Mouse (Mus musculus) lung, adult 2 months (tissue): ENCODE measurements around the gene Sipa1l2. TPM values are rescaled to one million over a fixed set of nuclear protein-coding genes. Genes with fewer than 3 reads are reported as not detected.

Experiments
- DNase-seq: peaks from one replicate; pipeline ENCODE4 v3.0.0; 2022
- H3K4me1 ChIP-seq: fragments of 200-500 bp; 2 replicates; pipeline ENCODE4 v1.6.1; 2011; ENCODE audit warnings: low read length; ENCODE audit not compliant: control insufficient read depth, insufficient read depth
- H3K4me3 ChIP-seq: fragments of 200-500 bp; replicated peaks from 2 replicates; pipeline ENCODE3; 2011; ENCODE audit warnings: low read depth, mild to moderate bottlenecking, control low read depth, low read length; ENCODE audit errors: extremely low read depth
- CTCF ChIP-seq: fragments of 200-500 bp; IDR thresholded peaks from 2 replicates; pipeline ENCODE4 v1.5.1; 2011; ENCODE audit warnings: mild to moderate bottlenecking, low read length, control low read depth; ENCODE audit not compliant: insufficient read depth
- POLR2A ChIP-seq: fragments of 200-500 bp; IDR thresholded peaks from 2 replicates; pipeline ENCODE4 v1.6.1; 2011; ENCODE audit warnings: low read depth, mild to moderate bottlenecking, control low read depth, low read length, borderline replicate concordance; ENCODE audit errors: extremely low read depth
- WGBS: fragments of 180-500 bp; shearing (Covaris S2); methylation state at CpG from one replicate; pipeline ENCODE4 v1.1.7; 2018; 5-methylcytosine and 5-hydroxymethylcytosine counted together
- polyA plus RNA-seq: library from polyadenylated mRNA; depleted of rRNA; stranded (reverse); fragments of >200 nt; gene quantifications from 2 replicates; pipeline ENCODE4 v1.2.3, GENCODE M21; 2012

Gene Sipa1l2
- polyA plus RNA-seq, 1 experiment, result 38.6 TPM

DNA sequence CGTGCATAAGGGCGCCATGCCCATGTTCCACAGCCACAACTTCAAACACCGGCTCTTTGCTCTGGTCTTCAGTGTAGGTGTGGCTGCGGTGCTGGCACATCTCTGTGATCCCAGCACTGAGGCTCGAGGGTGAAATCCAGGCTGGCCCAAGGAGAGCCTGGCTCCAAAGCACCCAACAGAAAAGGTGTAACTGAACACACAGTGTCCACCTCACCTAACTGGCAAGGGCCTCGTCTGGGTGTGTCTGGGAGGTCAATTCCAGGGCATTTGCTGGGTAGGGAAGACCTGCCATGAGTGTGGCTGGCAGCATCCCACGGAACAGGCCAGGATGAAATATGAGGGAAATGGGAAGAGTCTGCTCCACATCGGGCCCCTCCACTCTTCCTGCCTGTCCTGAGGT lies 6.7 kb downstream of the Sipa1l2 start:
- 68% methylated on average over 8 of the region's 8 CpGs for WGBS
- TF ChIP-seq POLR2A (no peak), CTCF (no peak)
- Histone ChIP-seq H3K4me1 (peaks cover 36% of the 10 kb centered on the region), H3K4me3 (no peak overlapping the region)
- DNase-seq, result no peak

GRCm38 (mm10) chr8:125560825-125561490 lies 8.7 kb downstream of the Sipa1l2 start:
- WGBS, result 51% methylated on average over 11 of the region's 11 CpGs
- Histone ChIP-seq H3K4me3 (no peak overlapping the region), H3K4me1 (peaks cover 47% of the 10 kb centered on the region)
- no peak for DNase-seq
- TF ChIP-seq POLR2A (no peak), CTCF (no peak)

GRCm38 (mm10) chr8:125559066-125559653 lies 10.4 kb downstream of the Sipa1l2 start:
- H3K4me1 ChIP-seq, result peaks cover 45% of the 10 kb centered on the region
- no peak overlapping the region for H3K4me3 ChIP-seq
- 45% methylated on average over 5 of the region's 5 CpGs for WGBS
- TF ChIP-seq POLR2A (no peak), CTCF (no peak)
- no peak for DNase-seq

- peak overlapping the region; percentile 35 for H3K4me3 ChIP-seq
- peak; percentile 77 for DNase-seq
- WGBS, result 15% methylated on average over 23 of the region's 23 CpGs
- TF ChIP-seq POLR2A, result no peak
- no peak for TF ChIP-seq CTCF
- peaks cover 50% of the 10 kb centered on the region for H3K4me1 ChIP-seq
These were observed 11.2 kb downstream of the Sipa1l2 start for GRCm38 (mm10) chr8:125558109-125559065.

DNA sequence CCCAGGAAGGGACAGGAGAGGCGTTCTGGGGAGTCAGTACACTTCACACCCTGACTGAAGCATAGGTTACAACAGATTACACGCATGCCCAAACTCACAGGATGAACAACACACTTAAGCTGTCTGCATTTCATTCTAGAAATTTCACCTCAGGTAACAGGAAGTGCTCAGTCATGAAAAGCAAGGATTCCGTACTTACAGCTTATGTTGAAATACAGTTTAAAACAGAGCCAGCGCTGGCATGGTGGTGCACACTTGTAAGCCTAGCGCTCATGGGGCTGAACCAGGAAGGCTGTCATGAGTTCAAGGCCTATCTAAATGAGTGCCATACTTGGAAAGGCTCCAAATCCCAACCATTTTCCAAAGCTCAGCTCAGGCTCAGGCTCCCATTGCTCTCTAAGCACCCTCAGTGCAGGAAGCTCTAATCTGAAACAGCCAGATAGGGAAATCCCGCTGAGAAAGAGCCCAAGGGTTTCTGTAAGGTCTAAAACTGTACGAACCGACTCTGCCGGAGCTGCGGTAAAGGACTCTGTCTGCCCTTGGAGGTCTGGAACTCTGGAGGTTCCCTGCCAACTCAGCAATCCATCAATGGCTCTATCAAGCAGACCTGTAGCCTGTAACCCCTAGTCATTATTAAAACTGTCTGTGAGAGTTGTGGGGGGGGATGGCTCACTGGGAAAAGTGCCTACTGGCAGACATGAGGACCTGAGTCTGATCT lies 12.1 kb downstream of the Sipa1l2 start:
- TF ChIP-seq POLR2A (no peak), CTCF (no peak)
- 34% methylated on average over 10 of the region's 10 CpGs for WGBS
- no peak for DNase-seq
- peaks cover 49% of the 10 kb centered on the region for H3K4me1 ChIP-seq
- no peak overlapping the region for H3K4me3 ChIP-seq

DNA sequence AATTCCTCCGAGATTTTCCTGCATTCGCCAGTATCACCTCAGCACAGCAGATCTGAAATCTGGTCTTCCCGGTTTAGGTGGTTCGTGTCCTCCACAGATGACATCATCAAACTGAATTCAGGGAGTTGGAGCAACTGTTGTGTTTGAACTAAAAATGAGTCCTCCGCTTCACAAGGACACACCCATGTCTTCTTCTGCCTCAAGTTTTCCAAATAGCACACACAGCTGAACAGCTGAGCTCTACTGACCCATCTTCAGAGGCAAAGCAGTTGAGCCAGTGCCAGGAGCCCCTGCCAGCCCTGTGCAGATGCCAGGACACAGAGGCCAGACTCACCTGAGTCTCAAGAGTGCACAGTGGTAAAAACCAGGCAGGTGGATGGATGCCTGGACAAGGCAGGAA lies 12.9 kb downstream of the Sipa1l2 start:
- no peak for DNase-seq
- H3K4me3 ChIP-seq, result no peak overlapping the region
- no peak for TF ChIP-seq POLR2A
- no peak for TF ChIP-seq CTCF
- WGBS, result 51% methylated on average over 5 of the region's 5 CpGs
- peaks cover 48% of the 10 kb centered on the region for H3K4me1 ChIP-seq

DNA sequence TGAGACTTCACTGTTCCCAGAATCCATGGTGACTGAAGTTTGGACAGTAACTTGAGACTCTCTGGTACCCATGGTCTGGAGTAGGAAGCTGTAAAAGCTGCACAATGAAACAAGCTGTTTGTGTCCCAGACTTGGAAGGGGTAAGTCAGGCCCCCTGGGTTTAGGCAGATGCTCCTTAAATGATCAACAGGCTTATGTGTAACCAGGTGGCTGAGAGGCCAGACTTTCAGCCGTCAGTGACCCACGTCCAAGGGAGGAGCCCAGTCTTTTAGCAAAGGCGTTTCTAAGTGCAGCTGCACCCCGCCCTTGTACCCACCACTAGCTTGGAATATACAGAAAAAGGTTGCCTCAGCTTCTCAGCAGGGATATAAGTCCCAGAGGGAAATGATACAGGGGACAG lies 19.0 kb downstream of the Sipa1l2 start:
- peaks cover 15% of the 10 kb centered on the region for H3K4me1 ChIP-seq
- TF ChIP-seq CTCF (no peak), POLR2A (no peak)
- no peak overlapping the region for H3K4me3 ChIP-seq
- 55% methylated on average over 4 of the region's 4 CpGs for WGBS
- no peak for DNase-seq

GRCm38 (mm10) chr8:125547296-125547695 lies 22.3 kb downstream of the Sipa1l2 start:
- WGBS, result 46% methylated on average over 3 of the region's 3 CpGs
- no peak overlapping the region for H3K4me3 ChIP-seq
- DNase-seq, result no peak
- TF ChIP-seq POLR2A (no peak), CTCF (peak; percentile 43; the same call in 1 of the 2 replicates)
- H3K4me1 ChIP-seq, result peaks cover 11% of the 10 kb centered on the region

- TF ChIP-seq POLR2A (no peak), CTCF (no peak)
- H3K4me3 ChIP-seq, result no peak overlapping the region
- no peak for DNase-seq
- peaks cover 22% of the 10 kb centered on the region for H3K4me1 ChIP-seq
- WGBS, result 77% methylated on average over 9 of the region's 9 CpGs
These were observed 23.7 kb downstream of the Sipa1l2 start for GRCm38 (mm10) chr8:125545866-125546265.
